Mouse (Mus musculus) stomach, embryonic 14.5 days (tissue): ENCODE measurements around the gene Gimap9. TPM values are rescaled to one million over a fixed set of nuclear protein-coding genes. Genes with fewer than 3 reads are reported as not detected.
A peak's percentile ranks its signal among the peaks of the same experiment; 100 is the strongest.

Experiments
- ATAC-seq: fragments of 200-750 bp; cut with Nextera tagmentation; 2 replicates; pipeline ENCODE4 v1.8.0; 2017; ENCODE audit warnings: low read depth, moderate TSS enrichment; ENCODE audit not compliant: insufficient number of reproducible peaks, insufficient read depth, low FRiP score
- H3K27ac ChIP-seq: fragments of 300-500 bp; sonication (generic); 2 replicates; pipeline ENCODE4 v1.5.1; 2014; ENCODE audit warnings: mild to moderate bottlenecking, low read length, moderate library complexity, mixed read lengths
- H3K27me3 ChIP-seq: fragments of 300-500 bp; sonication (generic); 2 replicates; pipeline ENCODE4 v1.6.1; 2014; ENCODE audit warnings: low read length, control low read depth, mixed read lengths; ENCODE audit not compliant: control insufficient read depth, insufficient read depth
- H3K36me3 ChIP-seq: fragments of 300-500 bp; sonication (generic); 2 replicates; pipeline ENCODE4 v1.6.1; 2014; ENCODE audit warnings: mild to moderate bottlenecking, control low read depth, low read length, moderate library complexity, mixed read lengths; ENCODE audit not compliant: control insufficient read depth, insufficient read depth
- H3K4me1 ChIP-seq: fragments of 300-500 bp; sonication (generic); 2 replicates; pipeline ENCODE4 v1.6.1; 2014; ENCODE audit warnings: low read length, control low read depth, mixed read lengths; ENCODE audit not compliant: control insufficient read depth, insufficient read depth
- H3K4me2 ChIP-seq: fragments of 300-500 bp; sonication (generic); replicated peaks from 2 replicates; pipeline ENCODE4 v1.6.1; 2014; ENCODE audit warnings: low read depth, low read length, control low read depth
- H3K4me3 ChIP-seq: fragments of 300-500 bp; sonication (generic); 2 replicates; pipeline ENCODE4 v1.5.1; 2014; ENCODE audit warnings: low read depth, low read length, control low read depth
- H3K9ac ChIP-seq: fragments of 300-500 bp; sonication (generic); replicated peaks from 2 replicates; pipeline ENCODE4 v1.6.1; 2014; ENCODE audit warnings: low read depth, mild to moderate bottlenecking, control low read depth, low read length, moderate library complexity, mixed read lengths
- H3K9me3 ChIP-seq: fragments of 300-500 bp; sonication (generic); 2 replicates; pipeline ENCODE4 v1.6.1; 2016; ENCODE audit warnings: low read depth, low read length, control low read depth; ENCODE audit not compliant: control insufficient read depth
- WGBS: fragments of 180-500 bp; shearing (Covaris S2); extraction: QIAGEN DNeasy Blood & Tissue Kit; methylation state at CpG from one replicate; pipeline ENCODE4 v1.1.7; 2014; 5-methylcytosine and 5-hydroxymethylcytosine counted together
- polyA plus RNA-seq: library from polyadenylated mRNA; unstranded; fragments of >200 nt; fragmentation: Nextera tagmentation; extraction: Ambion mirVana; gene quantifications from 2 replicates; pipeline ENCODE4 v1.2.1, GENCODE M21; 2014

The Gimap9 gene
- polyA plus RNA-seq, 1 experiment from 2014 or later = 6.7 TPM

DNA sequence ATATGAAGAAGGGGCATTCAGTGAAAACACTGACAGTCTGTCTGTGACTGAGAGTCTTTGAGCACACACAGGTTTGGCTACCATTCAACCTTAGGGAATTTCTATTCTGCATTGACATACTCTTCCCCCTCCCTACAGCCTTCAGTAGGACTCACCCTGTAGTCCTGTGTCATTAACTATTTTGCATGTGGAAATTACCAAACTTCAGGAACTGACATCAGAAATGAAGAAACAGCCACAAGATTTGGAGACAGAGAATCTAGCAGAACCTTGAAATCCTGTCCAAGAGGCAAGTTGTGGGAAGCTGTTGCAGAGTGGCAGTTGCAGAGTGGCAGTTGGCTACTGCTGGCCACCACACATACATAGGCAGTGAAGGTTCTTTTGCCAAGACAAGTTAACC is 7.9 kb upstream of the Gimap9 start:
- H3K9me3 ChIP-seq = no peaks in the 10 kb centered on the region
- no peaks in the 10 kb centered on the region for H3K4me1 ChIP-seq
- no peak overlapping the region for H3K27ac ChIP-seq
- no peak overlapping the region for H3K4me2 ChIP-seq
- H3K36me3 ChIP-seq = no peaks in the 10 kb centered on the region
- no peaks in the 10 kb centered on the region for H3K27me3 ChIP-seq
- no peak for ATAC-seq
- H3K9ac ChIP-seq = no peak overlapping the region
- H3K4me3 ChIP-seq = no peak overlapping the region

DNA sequence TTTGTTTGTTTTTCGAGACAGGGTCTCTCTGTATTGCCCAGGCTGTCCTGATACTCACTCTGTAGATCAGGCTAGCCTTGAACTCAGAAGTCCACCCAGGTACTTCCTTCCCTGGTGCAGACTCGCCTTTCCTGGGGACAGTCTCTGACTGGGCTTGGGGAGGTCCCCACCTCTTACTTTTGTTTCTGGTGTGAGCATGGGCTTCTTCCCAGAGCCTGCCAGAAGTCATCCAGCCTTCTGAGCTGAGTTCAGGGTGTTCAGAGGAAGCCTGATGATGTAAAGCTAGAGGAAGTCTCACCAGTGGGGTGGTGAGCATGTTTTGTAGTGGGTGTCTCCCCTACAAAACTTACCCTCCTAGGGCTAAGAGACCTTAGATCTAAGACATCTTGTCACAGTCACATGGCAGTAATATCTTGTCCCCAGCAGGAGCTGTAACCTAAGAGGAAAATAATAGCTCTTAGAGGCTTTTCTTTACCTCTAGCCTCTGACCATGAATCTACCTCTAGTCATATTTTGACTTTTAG is 6.4 kb upstream of the Gimap9 start:
- no peak overlapping the region for H3K9ac ChIP-seq
- no peak overlapping the region for H3K4me2 ChIP-seq
- H3K36me3 ChIP-seq = no peaks in the 10 kb centered on the region
- WGBS = 55% methylated on average over 2 of the region's 2 CpGs
- no peak for ATAC-seq
- no peaks in the 10 kb centered on the region for H3K9me3 ChIP-seq
- no peak overlapping the region for H3K4me3 ChIP-seq
- no peaks in the 10 kb centered on the region for H3K27me3 ChIP-seq
- H3K27ac ChIP-seq = no peak overlapping the region
- no peaks in the 10 kb centered on the region for H3K4me1 ChIP-seq

- H3K36me3 ChIP-seq = no peaks in the 10 kb centered on the region
- no peak overlapping the region for H3K27ac ChIP-seq
- no peaks in the 10 kb centered on the region for H3K9me3 ChIP-seq
- H3K4me1 ChIP-seq = 0 out of 2 replicates have a peak, but pooled peaks cover 2% of the 10 kb centered on the region
- ATAC-seq = no peak
- no peak overlapping the region for H3K4me2 ChIP-seq
- no peak overlapping the region for H3K4me3 ChIP-seq
- H3K9ac ChIP-seq = no peak overlapping the region
- WGBS = 94% methylated on average over 9 of the region's 9 CpGs
- H3K27me3 ChIP-seq = no peaks in the 10 kb centered on the region
Observed at GRCm38 (mm10) chr6:48674291-48675058, 1.5 kb upstream of the Gimap9 start.

GRCm38 (mm10) chr6:48675400-48675930 is 464 bp upstream of the Gimap9 start:
- Histone ChIP-seq H3K27me3 (no peaks in the 10 kb centered on the region), H3K4me3 (peak overlapping the region; percentile 26), H3K4me2 (peak overlapping the region; percentile 36), H3K4me1 (0 out of 2 replicates have a peak, but pooled peaks cover 2% of the 10 kb centered on the region), H3K27ac (no peak overlapping the region; the same call in 1 of the 2 replicates), H3K36me3 (no peaks in the 10 kb centered on the region), H3K9ac (no peak overlapping the region), H3K9me3 (no peaks in the 10 kb centered on the region)
- ATAC-seq = no peak
- 41% methylated on average over 10 of the region's 10 CpGs for WGBS

DNA sequence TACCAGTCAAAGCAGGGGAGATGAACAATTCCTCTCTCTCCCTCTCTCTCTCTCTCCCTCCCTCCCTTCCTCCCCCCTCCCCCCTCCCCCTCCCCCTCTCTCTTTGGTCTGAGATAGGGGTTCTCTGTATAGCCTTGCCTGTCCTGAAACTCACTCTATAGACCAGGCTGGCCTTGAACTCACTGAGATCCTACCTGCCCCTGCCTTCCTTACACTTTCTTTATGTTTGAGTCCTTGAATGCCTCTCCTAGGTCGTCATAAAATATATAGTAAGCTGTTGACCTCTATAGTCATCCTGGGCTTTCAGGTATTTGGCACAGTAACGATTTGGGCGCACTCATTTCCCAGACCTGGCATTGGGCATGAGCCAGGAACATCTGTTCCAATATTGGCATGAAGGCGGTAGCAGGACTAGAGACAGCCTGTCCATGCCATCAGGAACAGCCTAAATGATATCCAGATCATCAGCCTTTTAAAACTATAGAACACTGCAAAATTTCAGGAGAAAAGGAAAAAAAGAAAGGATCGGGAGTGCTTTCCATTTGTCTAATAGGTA is 1.0 kb downstream of the Gimap9 start:
- Histone ChIP-seq H3K4me3 (no peak overlapping the region), H3K4me2 (peak overlapping the region; percentile 36; the same call in 1 of the 2 replicates), H3K4me1 (0 out of 2 replicates have a peak, but pooled peaks cover 2% of the 10 kb centered on the region), H3K27ac (no peak overlapping the region), H3K9ac (no peak overlapping the region), H3K36me3 (no peaks in the 10 kb centered on the region), H3K9me3 (no peaks in the 10 kb centered on the region), H3K27me3 (no peaks in the 10 kb centered on the region)
- WGBS = 83% methylated on average over 5 of the region's 5 CpGs
- ATAC-seq = no peak

DNA sequence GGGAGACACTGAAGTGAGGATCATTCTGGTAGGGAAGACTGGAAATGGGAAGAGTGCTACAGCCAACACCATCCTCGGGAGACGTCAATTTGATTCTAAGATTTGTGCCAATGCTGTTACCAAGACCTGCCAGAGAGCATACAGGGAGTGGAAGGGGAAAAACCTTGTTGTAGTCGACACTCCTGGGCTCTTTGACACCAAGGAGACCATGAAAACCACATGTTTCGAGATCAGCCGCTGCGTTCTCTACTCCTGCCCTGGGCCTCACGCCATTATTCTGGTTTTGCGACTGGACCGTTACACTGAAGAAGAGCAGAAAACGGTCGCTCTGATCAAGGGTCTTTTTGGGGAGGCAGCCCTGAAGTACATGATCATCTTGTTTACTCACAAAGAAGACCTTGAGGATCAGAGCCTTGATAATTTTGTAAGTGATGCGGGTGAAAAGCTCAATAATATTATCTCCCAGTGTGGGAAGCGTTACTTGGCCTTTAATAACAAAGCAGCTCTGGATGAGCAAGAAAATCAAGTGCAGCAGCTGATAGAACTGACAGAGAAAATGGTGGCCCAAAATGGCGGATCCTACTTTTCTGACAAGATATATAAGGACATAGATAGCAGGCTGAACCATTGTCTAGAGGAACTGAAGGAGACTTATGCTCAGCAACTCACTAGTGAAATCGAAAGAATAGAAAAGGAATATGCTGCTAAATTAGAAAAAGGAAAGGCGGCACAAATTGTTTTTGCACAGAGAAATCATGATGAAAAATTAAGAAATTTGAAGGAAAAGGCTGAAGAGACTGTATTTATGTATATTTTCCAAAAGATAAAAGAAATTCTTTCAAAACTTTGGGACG is 1.8 kb downstream of the Gimap9 start:
- WGBS = 91% methylated on average over 17 of the region's 17 CpGs
- ATAC-seq = no peak
- Histone ChIP-seq H3K36me3 (no peaks in the 10 kb centered on the region), H3K27ac (no peak overlapping the region), H3K4me3 (no peak overlapping the region), H3K27me3 (no peaks in the 10 kb centered on the region), H3K4me1 (0 out of 2 replicates have a peak, but pooled peaks cover 2% of the 10 kb centered on the region), H3K9ac (no peak overlapping the region), H3K4me2 (no peak overlapping the region), H3K9me3 (no peaks in the 10 kb centered on the region)

DNA sequence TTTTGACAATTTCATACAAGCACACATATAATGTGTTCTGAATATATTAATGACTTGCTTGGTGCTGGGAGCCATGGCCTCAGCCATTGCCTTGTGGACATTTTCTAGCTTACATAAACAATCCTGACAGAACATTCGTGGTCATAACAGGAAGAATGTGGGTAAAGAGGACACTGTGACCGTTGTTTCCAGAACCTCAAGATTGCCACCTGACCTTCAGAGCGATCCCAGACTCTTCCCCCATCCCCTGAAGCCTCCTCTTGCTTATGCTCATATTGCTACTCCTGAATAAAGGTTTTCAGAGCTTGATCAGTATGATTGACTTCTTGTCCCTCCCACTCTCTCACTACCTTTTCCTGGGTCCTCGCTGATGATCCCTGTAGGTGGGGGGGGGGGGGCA is 2.5 kb downstream of the Gimap9 start:
- H3K4me1 ChIP-seq = 0 out of 2 replicates have a peak, but pooled peaks cover 2% of the 10 kb centered on the region
- no peak overlapping the region for H3K9ac ChIP-seq
- H3K27me3 ChIP-seq = no peaks in the 10 kb centered on the region
- no peaks in the 10 kb centered on the region for H3K9me3 ChIP-seq
- no peak overlapping the region for H3K4me3 ChIP-seq
- no peak overlapping the region for H3K27ac ChIP-seq
- WGBS = 65% methylated on average over 4 of the region's 4 CpGs
- no peaks in the 10 kb centered on the region for H3K36me3 ChIP-seq
- ATAC-seq = no peak
- H3K4me2 ChIP-seq = no peak overlapping the region

GRCm38 (mm10) chr6:48679701-48680100 is 3.8 kb downstream of the Gimap9 start:
- H3K4me2 ChIP-seq = no peak overlapping the region
- 79% methylated on average over 6 of the region's 6 CpGs for WGBS
- no peaks in the 10 kb centered on the region for H3K27me3 ChIP-seq
- H3K36me3 ChIP-seq = no peaks in the 10 kb centered on the region
- H3K4me3 ChIP-seq = no peak overlapping the region
- ATAC-seq = no peak
- no peak overlapping the region for H3K27ac ChIP-seq
- no peak overlapping the region for H3K9ac ChIP-seq
- no peaks in the 10 kb centered on the region for H3K9me3 ChIP-seq
- 0 out of 2 replicates have a peak, but pooled peaks cover 2% of the 10 kb centered on the region for H3K4me1 ChIP-seq
